Mouse (Mus musculus) thymus, postnatal 25 days (tissue): ENCODE measurements around the gene Lims1.
A peak's percentile ranks its signal among the peaks of the same experiment; 100 is the strongest.
"Not testable (repeated sequence)": the region's sequence is repeated elsewhere in the genome, so short reads cannot be mapped to it uniquely, and the experiment has no call there.

Experiments used
- DNase-seq: peaks from one replicate; pipeline ENCODE4 v3.0.0; 2022

The Lims1 gene

GRCm38 (mm10) chr10:58323028-58323991 is at the start of gene Lims1:
Gene Lims1 (plus strand): TSS chr10:58323466.
- DNase-seq, result peak; percentile 98

DNA sequence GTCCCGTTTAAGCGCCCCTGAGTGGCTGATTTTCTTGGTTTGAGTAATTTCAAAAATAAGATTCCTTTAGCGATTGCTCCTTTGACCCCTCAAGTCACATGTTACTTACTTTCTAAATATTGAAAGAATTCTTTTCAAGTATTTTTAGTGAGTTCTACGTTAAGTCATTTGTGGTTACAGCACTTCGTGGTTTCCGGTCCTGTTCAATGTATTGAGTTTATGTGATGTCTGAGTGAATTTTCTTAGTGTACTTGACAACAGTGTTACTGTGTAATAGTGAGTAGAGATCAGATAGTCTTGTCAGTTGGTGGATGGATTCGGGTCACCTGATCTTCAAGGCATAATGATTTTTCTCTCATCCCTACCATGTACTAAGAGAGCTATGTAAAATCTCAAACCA is 41.0 kb upstream of the Lims1 start:
- DNase-seq, result no peak

DNA sequence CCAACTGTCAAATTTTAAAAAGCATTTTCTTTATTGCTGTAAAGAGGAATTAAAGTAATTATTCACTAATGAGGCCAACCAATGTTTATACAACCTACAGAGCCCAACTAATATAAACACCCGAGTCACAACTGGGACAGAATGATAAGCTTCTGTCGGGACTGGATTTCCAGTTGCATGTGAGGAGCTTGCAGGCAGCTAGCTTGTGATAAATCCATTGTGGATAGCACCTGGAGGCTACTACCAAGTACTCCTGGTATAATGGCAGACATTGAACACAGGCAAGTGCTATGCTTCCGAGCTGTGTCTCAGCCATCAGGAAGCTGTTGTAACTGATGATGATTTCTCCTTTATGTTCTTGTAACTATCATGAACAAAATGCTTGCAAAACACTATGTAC is 32.5 kb upstream of the Lims1 start:
- DNase-seq, result no peak

DNA sequence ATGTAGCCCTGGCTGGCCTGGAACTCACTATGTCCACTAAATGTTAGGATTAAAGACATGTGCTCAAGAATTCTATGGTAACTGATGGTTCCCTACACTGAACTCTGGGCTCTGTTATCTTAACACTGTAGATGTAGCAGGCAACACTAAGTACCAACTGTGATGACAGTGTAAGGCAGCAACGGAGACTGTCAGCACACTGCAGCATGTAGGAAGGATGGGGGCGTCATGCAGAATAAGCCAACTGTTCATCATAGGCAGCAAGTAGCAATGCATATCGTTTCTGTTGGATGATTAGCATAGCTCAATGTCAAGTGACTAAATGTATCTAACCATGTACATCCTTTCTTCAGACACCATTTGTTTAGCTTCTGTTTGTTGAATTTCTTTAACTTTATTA is 29.0 kb upstream of the Lims1 start:
- DNase-seq, result no peak

DNA sequence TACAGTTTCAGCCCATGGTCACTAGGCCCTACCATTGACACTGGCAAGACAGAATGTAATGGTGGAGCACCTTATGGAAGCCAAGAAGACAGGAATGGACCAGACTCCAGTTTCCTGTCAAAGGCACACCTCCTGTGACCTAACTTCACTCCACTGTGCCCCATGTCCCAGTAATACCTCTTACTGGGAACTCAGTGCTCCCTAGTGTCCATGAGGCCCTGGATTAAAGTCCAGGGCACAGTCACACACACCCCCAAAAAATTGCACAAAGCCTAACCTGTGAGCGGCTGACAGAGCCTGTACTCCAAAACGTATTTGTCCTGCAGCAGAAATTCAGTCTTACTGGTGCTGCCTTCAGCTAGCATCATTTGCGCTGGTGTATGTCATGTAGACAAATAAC is 27.7 kb upstream of the Lims1 start:
- no peak for DNase-seq

DNA sequence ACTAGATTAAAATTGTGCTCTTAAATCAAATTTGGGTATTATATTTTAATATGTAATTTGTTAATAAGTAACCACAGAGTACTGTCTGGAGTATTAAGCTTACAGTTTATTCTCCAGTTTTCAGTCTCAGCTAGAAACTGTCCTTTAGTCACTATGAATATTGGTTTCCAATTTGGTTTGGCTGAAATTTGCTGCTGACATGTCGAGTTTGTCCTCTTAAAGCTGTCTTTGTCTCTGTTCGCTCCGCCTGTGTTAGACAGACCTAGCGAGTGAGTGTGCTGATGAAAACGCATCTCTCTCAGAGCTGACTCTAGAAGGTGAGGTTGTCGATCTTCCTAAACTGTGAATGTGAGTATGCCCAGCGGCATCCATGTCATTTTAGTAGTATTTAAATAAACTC is 18.3 kb upstream of the Lims1 start:
- no peak for DNase-seq

- no peak for DNase-seq
These were observed 16.4 kb upstream of the Lims1 start for GRCm38 (mm10) chr10:58306897-58307296.

DNA sequence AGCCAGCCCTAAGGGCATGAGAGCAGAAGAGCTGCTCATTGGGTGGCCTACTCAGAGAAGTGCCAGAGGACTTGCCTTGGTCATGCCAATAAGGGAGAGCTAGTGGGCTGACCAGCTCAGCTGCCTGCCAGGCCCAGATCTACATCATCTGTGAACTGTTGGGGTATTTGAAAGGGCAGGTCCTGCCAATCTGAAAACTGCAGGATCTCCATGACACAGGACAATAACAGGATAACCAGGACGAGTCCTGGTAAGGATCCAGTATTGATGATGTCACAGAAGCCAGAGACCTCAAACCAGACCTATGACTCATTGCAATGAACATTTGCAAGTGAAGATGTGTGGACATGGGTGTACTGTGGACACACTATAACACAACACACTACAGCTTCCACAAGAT is 12.5 kb upstream of the Lims1 start:
- DNase-seq, result no peak

DNA sequence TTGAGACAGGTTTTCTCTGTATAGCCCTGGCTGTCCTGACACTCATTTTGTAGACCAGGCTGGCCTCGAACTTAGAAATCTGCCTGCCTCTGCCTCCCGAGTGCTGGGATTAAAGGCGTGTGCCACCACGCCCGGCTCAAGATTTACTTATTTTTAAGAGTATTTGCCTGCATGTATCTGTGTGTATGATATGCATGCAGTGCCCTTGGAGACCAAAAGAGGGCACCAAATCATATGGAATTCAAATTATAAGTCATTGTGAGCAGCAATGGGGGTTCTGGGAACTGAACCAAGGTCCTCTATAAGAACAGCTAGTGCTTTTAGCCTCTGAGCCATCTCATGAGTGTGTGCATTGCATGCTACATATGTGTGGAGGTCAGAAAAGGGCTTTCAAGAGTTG is 10.4 kb upstream of the Lims1 start:
- no peak for DNase-seq

GRCm38 (mm10) chr10:58320881-58321280 is 2.4 kb upstream of the Lims1 start:
- DNase-seq, result no peak

- DNase-seq, result no peak
These were observed 772 bp upstream of the Lims1 start for GRCm38 (mm10) chr10:58322361-58323027.

GRCm38 (mm10) chr10:58326271-58326670 is 3.0 kb downstream of the Lims1 start:
- no peak for DNase-seq

DNA sequence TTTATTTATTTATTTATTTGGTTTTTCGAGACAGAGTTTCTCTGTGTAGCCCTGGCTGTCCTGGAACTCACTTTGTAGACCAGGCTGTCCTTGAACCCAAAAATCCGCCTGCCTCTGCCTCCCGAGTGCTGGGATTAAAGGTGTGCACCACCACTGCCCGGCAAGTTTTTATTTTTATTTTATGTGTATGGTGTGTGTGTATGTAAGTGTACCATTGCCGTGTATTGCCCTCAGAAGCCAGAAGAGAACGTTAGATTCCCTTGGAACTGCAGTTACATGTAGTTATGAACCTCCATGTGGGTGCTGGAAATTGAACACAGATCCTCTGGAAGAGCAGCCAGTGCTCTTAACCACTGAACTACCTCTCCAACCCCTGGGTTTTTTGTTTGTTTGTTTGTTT is 4.6 kb downstream of the Lims1 start:
- DNase-seq, result not testable (repeated sequence)

GRCm38 (mm10) chr10:58328517-58329108 is 5.3 kb downstream of the Lims1 start:
- no peak for DNase-seq

DNA sequence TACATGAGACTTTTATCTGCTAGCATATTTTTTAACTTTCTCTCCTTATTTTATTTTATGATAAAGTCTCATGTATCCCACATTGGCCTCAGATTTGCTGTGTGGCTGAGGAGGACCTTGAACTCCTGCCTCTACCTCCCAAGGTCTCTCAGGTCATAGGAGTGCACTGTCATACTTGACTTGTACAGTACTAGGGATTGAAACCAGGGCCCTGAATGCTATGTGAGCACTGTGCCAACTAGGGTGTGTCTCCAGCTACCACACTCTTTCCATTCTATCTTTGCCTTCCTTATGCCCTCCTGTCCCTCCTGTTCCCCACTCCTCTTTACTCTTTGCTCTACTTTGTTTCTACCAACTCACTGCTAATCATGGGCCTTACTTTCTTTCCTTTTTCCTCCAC is 7.4 kb downstream of the Lims1 start:
- no peak for DNase-seq

GRCm38 (mm10) chr10:58331741-58332140 is 8.5 kb downstream of the Lims1 start:
- DNase-seq, result no peak

- DNase-seq, result no peak
These were observed 10.1 kb downstream of the Lims1 start for GRCm38 (mm10) chr10:58333414-58333813.

GRCm38 (mm10) chr10:58336156-58336555 is 12.9 kb downstream of the Lims1 start:
- no peak for DNase-seq

DNA sequence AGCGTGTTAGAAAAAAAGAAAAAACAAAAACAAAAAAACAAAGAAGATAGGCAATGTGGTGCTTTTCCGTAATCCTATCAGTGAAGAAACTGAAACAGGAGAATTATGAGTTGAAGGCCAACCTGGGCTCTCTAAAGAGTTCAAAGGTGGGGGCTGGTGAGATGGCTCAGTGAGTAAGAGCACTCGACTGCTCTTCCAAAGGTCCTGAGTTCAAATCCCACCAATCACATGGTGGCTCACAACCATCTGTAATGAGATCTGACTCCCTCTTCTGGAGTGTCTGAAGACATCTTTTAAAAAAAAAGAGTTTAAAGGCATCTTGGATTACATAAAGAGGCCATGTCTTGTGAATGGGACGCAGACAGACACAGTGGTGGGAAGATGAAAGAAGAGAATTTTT is 13.8 kb downstream of the Lims1 start:
- DNase-seq, result not testable (repeated sequence)

DNA sequence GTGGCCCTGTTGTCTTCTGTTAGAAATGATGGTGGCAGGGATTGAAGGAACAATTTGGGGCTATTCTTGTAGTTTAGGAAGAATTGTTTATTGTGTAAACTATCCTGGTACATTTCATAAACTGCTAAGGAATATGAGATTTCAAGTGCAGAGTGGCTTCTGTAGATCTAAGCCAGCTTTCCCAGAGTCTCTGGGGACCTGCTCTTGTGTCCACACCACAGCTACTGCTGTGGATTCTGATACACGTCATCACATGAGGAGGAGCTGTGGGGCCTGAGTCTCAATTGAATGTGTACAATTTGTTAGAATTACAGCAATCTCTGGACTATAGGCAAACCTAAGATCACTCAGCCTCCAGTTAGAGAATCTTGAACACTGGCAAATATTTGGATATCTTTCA is 15.3 kb downstream of the Lims1 start:
- DNase-seq, result no peak

DNA sequence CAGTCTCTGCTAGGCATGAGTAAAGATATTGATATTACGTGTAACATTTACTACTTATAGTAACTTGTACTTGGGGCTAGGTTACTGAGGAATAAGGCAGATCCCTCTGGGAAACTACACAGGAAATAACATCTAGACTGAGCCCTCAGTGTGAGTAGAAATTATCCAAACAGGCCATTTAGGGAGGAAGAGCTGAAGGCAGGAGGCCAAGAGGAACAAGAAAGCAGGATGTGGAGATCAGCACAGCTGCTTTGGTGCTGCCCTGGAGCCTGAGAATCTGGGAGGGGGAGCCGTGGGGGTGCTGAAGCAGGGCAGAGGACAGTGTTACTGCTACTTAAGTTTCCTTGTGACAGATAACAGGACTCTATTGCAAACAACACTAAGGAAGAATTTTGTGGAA is 18.4 kb downstream of the Lims1 start:
- DNase-seq, result peak; percentile 26

DNA sequence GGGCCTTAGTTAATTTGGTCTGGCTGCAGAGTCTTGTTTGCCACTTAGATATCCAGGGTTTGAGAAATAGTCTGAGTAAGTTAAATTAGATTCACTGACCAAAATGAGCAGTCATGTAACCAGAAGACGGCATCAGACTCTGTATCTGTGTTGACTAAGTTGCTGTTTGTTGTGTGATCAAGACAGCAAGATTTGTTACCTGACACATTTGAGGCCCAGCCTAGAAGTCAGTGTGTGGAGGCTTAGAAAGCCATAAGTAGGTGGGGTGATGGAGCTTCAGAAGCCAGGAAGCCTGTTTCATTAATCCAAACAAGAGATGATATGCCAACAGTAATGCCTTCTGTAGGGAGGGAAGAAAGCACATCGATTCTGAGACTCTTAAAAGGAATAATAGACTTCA is 18.9 kb downstream of the Lims1 start:
- DNase-seq, result no peak

GRCm38 (mm10) chr10:58343552-58343951 is 20.3 kb downstream of the Lims1 start:
- no peak for DNase-seq

DNA sequence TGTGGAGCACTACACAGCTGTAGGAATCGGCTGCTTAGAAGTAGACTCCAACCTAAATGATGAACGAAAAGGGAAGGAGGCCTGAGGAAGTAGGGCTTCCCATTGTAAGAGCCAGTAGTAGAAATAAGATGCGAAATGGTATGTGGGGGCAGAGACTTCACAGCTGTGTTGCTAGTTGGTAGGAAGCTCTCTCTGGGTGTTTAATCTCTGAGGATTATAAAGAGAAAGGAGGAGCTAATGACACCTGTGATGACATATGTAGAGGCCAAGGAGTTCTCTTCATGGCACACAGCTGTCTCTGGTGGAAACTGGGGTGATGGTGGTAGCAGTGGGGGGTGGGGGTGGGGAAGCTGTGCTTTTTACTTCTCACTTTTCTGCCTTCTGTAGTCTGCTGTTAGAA is 27.3 kb downstream of the Lims1 start:
- peak; percentile 25 for DNase-seq
